Mouse (Mus musculus): ENCODE measurements around the gene Plscr2. TPM values are rescaled to one million over a fixed set of nuclear protein-coding genes. Genes with fewer than 3 reads are reported as not detected.
"Not testable (repeated sequence)": the region's sequence is repeated elsewhere in the genome, so short reads cannot be mapped to it uniquely, and the experiment has no call there.

The Plscr2 gene
- polyA plus RNA-seq, 1 experiment from 2014 or later = 0.23 TPM

- 84% methylated on average over 1 of the region's 1 CpGs for WGBS
- no peak for DNase-seq (ENCODE audit: low spot score)
Observed at GRCm38 (mm10) chr9:92309077-92309476, 33.7 kb downstream of the Plscr2 start, which contains the start of gene 1700057G04Rik. Gene 1700057G04Rik, plus strand, starts transcription at chr9:92309377.

GRCm38 (mm10) chr9:92316791-92317190, 41.4 kb downstream of the Plscr2 start:
- Histone ChIP-seq H3K36me3 (ENCODE audit: control insufficient read depth, insufficient read depth, low read length) (no peaks in the 10 kb centered on the region), H3K4me2 (ENCODE audit: low read depth, severe bottlenecking) (no peak overlapping the region), H3K9me3 (ENCODE audit: control insufficient read depth, low read length) (no peaks in the 10 kb centered on the region), H3K27me3 (ENCODE audit: control insufficient read depth, insufficient read depth, low read length) (no peaks in the 10 kb centered on the region), H3K27ac (replicated peaks; ENCODE audit: low read depth, low read length) (no peak overlapping the region), H3K4me3 (ENCODE audit: low read depth, low read length) (no peak overlapping the region), H3K9ac (ENCODE audit: low read length) (no peak overlapping the region), H3K4me1 (ENCODE audit: control insufficient read depth, insufficient read depth, low read length) (no peaks in the 10 kb centered on the region)
- no peak for DNase-seq (ENCODE audit: low spot score)
- 94% methylated on average over 3 of the region's 3 CpGs for WGBS
- ATAC-seq (ENCODE audit: insufficient number of reproducible peaks, low FRiP score, low TSS enrichment, low read depth) = no peak

More at GRCm38 (mm10) chr9:92309077-92309476, 33.7 kb downstream of the Plscr2 start, which contains the start of gene 1700057G04Rik:
- Histone ChIP-seq H3K4me1 (ENCODE audit: control insufficient read depth, insufficient read depth, low read length) (no peaks in the 10 kb centered on the region), H3K27me3 (ENCODE audit: control insufficient read depth, insufficient read depth, low read length) (no peaks in the 10 kb centered on the region), H3K27ac (replicated peaks; ENCODE audit: low read depth, low read length) (no peak within 1 kb of the TSS), H3K36me3 (ENCODE audit: control insufficient read depth, insufficient read depth, low read length) (no peaks in the 10 kb centered on the region), H3K9me3 (ENCODE audit: control insufficient read depth, low read length) (no peaks in the 10 kb centered on the region), H3K4me2 (ENCODE audit: low read depth, severe bottlenecking) (no peak within 1 kb of the TSS), H3K9ac (ENCODE audit: low read length) (no peak within 1 kb of the TSS), H3K4me3 (ENCODE audit: low read depth, low read length) (no peak within 1 kb of the TSS)
- ATAC-seq (ENCODE audit: insufficient number of reproducible peaks, low FRiP score, low TSS enrichment, low read depth) = no peak

- not testable (repeated sequence) for H3K4me1 ChIP-seq (ENCODE audit: control insufficient read depth, insufficient read depth, low read length); H3K4me3 ChIP-seq (ENCODE audit: low read depth, low read length); H3K36me3 ChIP-seq (ENCODE audit: control insufficient read depth, insufficient read depth, low read length); H3K9ac ChIP-seq (ENCODE audit: low read length); H3K9me3 ChIP-seq (ENCODE audit: control insufficient read depth, low read length); ATAC-seq (ENCODE audit: insufficient number of reproducible peaks, low FRiP score, low TSS enrichment, low read depth); H3K4me2 ChIP-seq (ENCODE audit: low read depth, severe bottlenecking); DNase-seq (ENCODE audit: low spot score); H3K27me3 ChIP-seq (ENCODE audit: control insufficient read depth, insufficient read depth, low read length); H3K27ac ChIP-seq (replicated peaks; ENCODE audit: low read depth, low read length)
- 82% methylated on average over 9 of the region's 9 CpGs for WGBS
Observed at GRCm38 (mm10) chr9:92325936-92326335, 50.5 kb downstream of the Plscr2 start.

GRCm38 (mm10) chr9:92326813-92327212, 51.4 kb downstream of the Plscr2 start:
- Histone ChIP-seq H3K9ac (ENCODE audit: low read length) (no peak overlapping the region), H3K4me1 (ENCODE audit: control insufficient read depth, insufficient read depth, low read length) (no peaks in the 10 kb centered on the region), H3K27me3 (ENCODE audit: control insufficient read depth, insufficient read depth, low read length) (no peaks in the 10 kb centered on the region), H3K27ac (replicated peaks; ENCODE audit: low read depth, low read length) (no peak overlapping the region), H3K4me3 (ENCODE audit: low read depth, low read length) (no peak overlapping the region), H3K9me3 (ENCODE audit: control insufficient read depth, low read length) (no peaks in the 10 kb centered on the region), H3K36me3 (ENCODE audit: control insufficient read depth, insufficient read depth, low read length) (no peaks in the 10 kb centered on the region), H3K4me2 (ENCODE audit: low read depth, severe bottlenecking) (no peak overlapping the region)
- 86% methylated on average over 4 of the region's 4 CpGs for WGBS
- no peak for DNase-seq (ENCODE audit: low spot score)
- no peak for ATAC-seq (ENCODE audit: insufficient number of reproducible peaks, low FRiP score, low TSS enrichment, low read depth)

- Histone ChIP-seq H3K4me2 (ENCODE audit: low read depth, severe bottlenecking) (no peak overlapping the region), H3K36me3 (ENCODE audit: control insufficient read depth, insufficient read depth, low read length) (no peaks in the 10 kb centered on the region), H3K27me3 (ENCODE audit: control insufficient read depth, insufficient read depth, low read length) (no peaks in the 10 kb centered on the region), H3K9ac (ENCODE audit: low read length) (no peak overlapping the region), H3K9me3 (ENCODE audit: control insufficient read depth, low read length) (no peaks in the 10 kb centered on the region), H3K27ac (replicated peaks; ENCODE audit: low read depth, low read length) (no peak overlapping the region), H3K4me1 (ENCODE audit: control insufficient read depth, insufficient read depth, low read length) (no peaks in the 10 kb centered on the region), H3K4me3 (ENCODE audit: low read depth, low read length) (no peak overlapping the region)
- no peak for ATAC-seq (ENCODE audit: insufficient number of reproducible peaks, low FRiP score, low TSS enrichment, low read depth)
- no peak for DNase-seq (ENCODE audit: low spot score)
- 86% methylated on average over 4 of the region's 4 CpGs for WGBS
Observed at GRCm38 (mm10) chr9:92331383-92331782, 56.0 kb downstream of the Plscr2 start.

GRCm38 (mm10) chr9:92334845-92335244, 59.4 kb downstream of the Plscr2 start:
- Histone ChIP-seq H3K36me3 (ENCODE audit: control insufficient read depth, insufficient read depth, low read length) (no peaks in the 10 kb centered on the region), H3K9ac (ENCODE audit: low read length) (no peak overlapping the region), H3K9me3 (ENCODE audit: control insufficient read depth, low read length) (no peaks in the 10 kb centered on the region), H3K27ac (replicated peaks; ENCODE audit: low read depth, low read length) (no peak overlapping the region), H3K27me3 (ENCODE audit: control insufficient read depth, insufficient read depth, low read length) (no peaks in the 10 kb centered on the region), H3K4me3 (ENCODE audit: low read depth, low read length) (no peak overlapping the region), H3K4me2 (ENCODE audit: low read depth, severe bottlenecking) (no peak overlapping the region), H3K4me1 (ENCODE audit: control insufficient read depth, insufficient read depth, low read length) (no peaks in the 10 kb centered on the region)
- no peak for DNase-seq (ENCODE audit: low spot score)
- WGBS = 93% methylated on average over 10 of the region's 10 CpGs
- no peak for ATAC-seq (ENCODE audit: insufficient number of reproducible peaks, low FRiP score, low TSS enrichment, low read depth)

GRCm38 (mm10) chr9:92335277-92335818, 59.9 kb downstream of the Plscr2 start:
- H3K9ac ChIP-seq (ENCODE audit: low read length) = no peak overlapping the region
- H3K4me3 ChIP-seq (ENCODE audit: low read depth, low read length) = no peak overlapping the region
- DNase-seq (ENCODE audit: low spot score) = no peak
- H3K27ac ChIP-seq (replicated peaks; ENCODE audit: low read depth, low read length) = no peak overlapping the region
- no peak overlapping the region for H3K4me2 ChIP-seq (ENCODE audit: low read depth, severe bottlenecking)
- H3K36me3 ChIP-seq (ENCODE audit: control insufficient read depth, insufficient read depth, low read length) = no peaks in the 10 kb centered on the region
- no peaks in the 10 kb centered on the region for H3K9me3 ChIP-seq (ENCODE audit: control insufficient read depth, low read length)
- H3K27me3 ChIP-seq (ENCODE audit: control insufficient read depth, insufficient read depth, low read length) = no peaks in the 10 kb centered on the region
- no peaks in the 10 kb centered on the region for H3K4me1 ChIP-seq (ENCODE audit: control insufficient read depth, insufficient read depth, low read length)
- ATAC-seq (ENCODE audit: insufficient number of reproducible peaks, low FRiP score, low TSS enrichment, low read depth) = no peak
- WGBS = 89% methylated on average over 6 of the region's 6 CpGs

- H3K4me3 ChIP-seq (ENCODE audit: low read depth, low read length) = no peak overlapping the region
- H3K9ac ChIP-seq (ENCODE audit: low read length) = no peak overlapping the region
- no peaks in the 10 kb centered on the region for H3K36me3 ChIP-seq (ENCODE audit: control insufficient read depth, insufficient read depth, low read length)
- no peak overlapping the region for H3K4me2 ChIP-seq (ENCODE audit: low read depth, severe bottlenecking)
- no peaks in the 10 kb centered on the region for H3K4me1 ChIP-seq (ENCODE audit: control insufficient read depth, insufficient read depth, low read length)
- H3K9me3 ChIP-seq (ENCODE audit: control insufficient read depth, low read length) = no peaks in the 10 kb centered on the region
- ATAC-seq (ENCODE audit: insufficient number of reproducible peaks, low FRiP score, low TSS enrichment, low read depth) (no peak), DNase-seq (ENCODE audit: low spot score) (no peak)
- no peaks in the 10 kb centered on the region for H3K27me3 ChIP-seq (ENCODE audit: control insufficient read depth, insufficient read depth, low read length)
- WGBS = 92% methylated on average over 1 of the region's 1 CpGs
- H3K27ac ChIP-seq (replicated peaks; ENCODE audit: low read depth, low read length) = no peak overlapping the region
Observed at GRCm38 (mm10) chr9:92337063-92337462, 61.7 kb downstream of the Plscr2 start.

GRCm38 (mm10) chr9:92337661-92338060, 62.3 kb downstream of the Plscr2 start:
- ATAC-seq (ENCODE audit: insufficient number of reproducible peaks, low FRiP score, low TSS enrichment, low read depth) (no peak), DNase-seq (ENCODE audit: low spot score) (no peak)
- Histone ChIP-seq H3K4me3 (ENCODE audit: low read depth, low read length) (no peak overlapping the region), H3K36me3 (ENCODE audit: control insufficient read depth, insufficient read depth, low read length) (no peaks in the 10 kb centered on the region), H3K27me3 (ENCODE audit: control insufficient read depth, insufficient read depth, low read length) (no peaks in the 10 kb centered on the region), H3K4me1 (ENCODE audit: control insufficient read depth, insufficient read depth, low read length) (no peaks in the 10 kb centered on the region), H3K27ac (replicated peaks; ENCODE audit: low read depth, low read length) (no peak overlapping the region), H3K9me3 (ENCODE audit: control insufficient read depth, low read length) (no peaks in the 10 kb centered on the region), H3K9ac (ENCODE audit: low read length) (no peak overlapping the region), H3K4me2 (ENCODE audit: low read depth, severe bottlenecking) (no peak overlapping the region)
- WGBS = 94% methylated on average over 3 of the region's 3 CpGs

All from limb, embryonic 11.5 days (tissue).